Mouse (Mus musculus) testis, postnatal 10 days (tissue): Measurements from ENCODE around the gene Eif4enif1.
"Not testable (repeated sequence)": the region's sequence is repeated elsewhere in the genome, so short reads cannot be mapped to it uniquely, and the experiment has no call there.

Experiments used
- DNase-seq: peaks from one replicate; pipeline ENCODE4 v3.0.0; 2021; ENCODE audit warnings: low spot score

Gene Eif4enif1

GRCm38 (mm10) chr11:3181250-3181649 lies 20.9 kb upstream of the Eif4enif1 start:
- peak; percentile 90 for DNase-seq

DNA sequence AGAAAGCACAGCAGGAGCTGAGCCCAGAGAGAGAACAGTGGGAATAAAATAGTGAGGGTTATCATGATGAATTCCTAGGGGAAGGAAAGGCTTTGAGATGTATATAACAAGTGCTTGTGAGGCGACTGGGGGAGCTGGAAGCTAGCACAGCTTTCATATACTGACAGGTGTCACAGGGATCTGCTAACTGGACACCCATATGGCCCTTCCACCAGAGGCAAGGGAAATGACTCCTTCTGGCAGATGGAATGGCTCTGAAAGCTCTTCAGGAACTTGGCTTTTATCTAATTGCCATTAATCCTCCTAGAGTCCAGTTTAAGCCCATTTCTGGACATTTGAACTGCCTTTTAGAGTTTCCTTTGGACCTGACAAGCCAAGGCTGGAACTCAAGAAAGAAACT lies 20.2 kb upstream of the Eif4enif1 start:
- not testable (repeated sequence) for DNase-seq

GRCm38 (mm10) chr11:3182707-3183106 lies 19.5 kb upstream of the Eif4enif1 start:
- peak; percentile 52 for DNase-seq

- DNase-seq = no peak
These were observed 8.8 kb upstream of the Eif4enif1 start, which contains the start of gene Sfi1 for GRCm38 (mm10) chr11:3193363-3193762. Gene Sfi1, minus strand, starts transcription at chr11:3193463.

GRCm38 (mm10) chr11:3200636-3201035 lies 1.6 kb upstream of the Eif4enif1 start:
- not testable (repeated sequence) for DNase-seq

DNA sequence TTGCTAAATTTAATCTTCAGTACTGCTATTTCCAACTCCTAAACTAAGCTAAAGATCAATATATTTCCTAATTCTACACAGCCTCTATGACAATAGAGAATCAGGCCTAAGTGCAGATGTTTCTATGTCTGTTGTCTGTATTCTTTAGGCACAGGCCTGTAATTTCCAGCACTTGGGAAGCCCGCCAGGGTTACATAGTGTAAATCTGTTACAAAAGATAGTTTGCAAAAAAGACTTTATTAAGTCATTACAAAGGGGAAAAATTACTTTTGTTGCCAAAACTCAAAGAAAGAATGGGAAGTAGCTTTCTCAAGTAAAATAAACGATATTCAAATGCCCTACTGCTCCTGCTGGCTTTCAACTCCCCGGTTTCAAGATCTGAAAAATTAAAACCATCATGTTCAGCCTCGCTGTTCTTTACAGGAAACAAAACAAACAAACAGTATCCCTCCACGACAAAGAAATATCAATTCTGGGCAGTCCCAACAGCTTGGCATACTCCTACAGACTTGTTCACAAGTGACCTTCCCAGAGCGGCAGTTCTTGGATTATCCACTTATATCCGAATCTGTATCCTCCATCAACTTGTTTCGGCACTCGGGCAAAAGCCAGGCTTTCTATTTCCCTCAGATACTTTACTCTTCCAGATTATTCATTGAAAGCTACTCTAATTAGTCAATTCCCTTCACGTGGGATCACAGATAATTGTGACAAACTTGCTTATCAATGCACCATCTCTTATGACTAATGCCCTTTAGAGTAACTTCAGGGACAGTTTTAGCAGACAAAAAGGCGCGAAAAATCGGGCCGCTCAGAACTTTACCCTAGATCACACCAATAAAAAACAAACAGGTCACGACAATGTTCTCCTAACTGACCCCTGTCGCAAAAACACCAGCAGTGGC lies 614 bp upstream of the Eif4enif1 start:
- peak; percentile 64 for DNase-seq

- DNase-seq = peak; percentile 74
These were observed 719 bp downstream of the Eif4enif1 start for GRCm38 (mm10) chr11:3202781-3203441.

DNA sequence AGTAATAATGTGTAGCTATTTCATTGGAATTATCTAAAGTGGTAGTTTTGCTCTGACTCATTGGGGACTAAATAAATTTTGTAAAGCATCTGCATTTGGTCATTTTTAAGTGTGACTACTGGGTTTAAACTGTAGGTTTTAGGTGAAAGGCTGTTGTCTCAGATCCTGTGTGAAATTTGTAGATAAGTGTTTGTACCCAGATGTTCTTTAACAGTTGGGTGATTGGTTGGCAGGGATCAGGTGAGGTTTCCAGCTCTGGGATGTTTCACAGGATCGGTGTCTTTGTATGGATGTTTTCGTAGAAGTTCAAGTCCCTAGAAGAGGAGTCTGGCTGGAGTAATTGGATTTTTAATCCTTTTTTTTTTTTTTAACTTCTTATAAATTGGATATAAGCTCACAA lies 1.6 kb downstream of the Eif4enif1 start:
- no peak for DNase-seq

- no peak for DNase-seq
These were observed 3.0 kb downstream of the Eif4enif1 start for GRCm38 (mm10) chr11:3205207-3205606.

- no peak for DNase-seq
These were observed 4.6 kb downstream of the Eif4enif1 start for GRCm38 (mm10) chr11:3206783-3207182.

- DNase-seq = no peak
These were observed 10.3 kb downstream of the Eif4enif1 start for GRCm38 (mm10) chr11:3212526-3212925.

- DNase-seq = no peak
These were observed 20.9 kb downstream of the Eif4enif1 start for GRCm38 (mm10) chr11:3223105-3223504.

- DNase-seq = no peak
These were observed 24.9 kb downstream of the Eif4enif1 start for GRCm38 (mm10) chr11:3227113-3227512.

DNA sequence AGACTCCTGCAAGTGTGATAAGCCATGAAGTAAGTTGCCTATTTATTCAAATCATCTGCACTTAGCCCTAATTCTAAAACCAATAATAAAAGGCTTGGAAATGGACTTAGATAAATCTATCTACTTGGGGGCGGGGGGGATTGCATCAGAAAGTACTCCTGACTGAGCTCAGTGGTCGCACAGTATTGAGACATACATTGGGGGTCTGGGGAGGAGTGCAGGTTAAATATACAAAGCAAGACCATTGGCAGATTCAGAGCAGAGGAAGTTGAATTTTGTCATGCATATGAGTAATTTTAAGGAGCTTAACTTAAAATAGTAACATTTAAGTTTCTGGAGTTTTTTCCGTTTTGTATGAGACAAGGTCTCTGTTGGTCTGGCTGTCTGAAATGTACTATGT lies 30.1 kb downstream of the Eif4enif1 start:
- no peak for DNase-seq

- no peak for DNase-seq
These were observed 31.5 kb downstream of the Eif4enif1 start for GRCm38 (mm10) chr11:3233704-3234103.

DNA sequence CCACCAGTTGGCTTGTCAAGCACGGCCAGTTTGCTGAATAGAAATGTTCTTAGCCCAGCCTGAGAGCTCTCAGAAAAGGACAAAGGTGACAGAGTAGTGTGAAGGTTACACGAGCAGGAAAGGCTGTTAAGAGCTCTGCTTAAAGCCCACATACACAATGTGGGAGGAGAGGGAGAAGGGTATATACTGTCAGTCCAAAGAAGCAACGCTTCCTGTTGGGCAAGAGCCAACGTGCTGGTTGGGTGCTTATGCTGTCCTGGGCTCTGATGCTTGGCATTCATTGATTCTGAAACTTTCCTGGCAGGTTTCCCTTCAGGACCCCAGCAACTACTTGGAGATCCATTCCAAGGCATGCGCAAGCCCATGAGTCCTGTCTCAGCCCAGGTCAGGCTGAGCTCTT lies 33.1 kb downstream of the Eif4enif1 start:
- DNase-seq = no peak

- DNase-seq = no peak
These were observed 40.2 kb downstream of the Eif4enif1 start for GRCm38 (mm10) chr11:3242395-3242794.

- no peak for DNase-seq
These were observed 41.6 kb downstream of the Eif4enif1 start for GRCm38 (mm10) chr11:3243771-3244170.

GRCm38 (mm10) chr11:3247387-3247786 lies 45.2 kb downstream of the Eif4enif1 start:
- DNase-seq = no peak

DNA sequence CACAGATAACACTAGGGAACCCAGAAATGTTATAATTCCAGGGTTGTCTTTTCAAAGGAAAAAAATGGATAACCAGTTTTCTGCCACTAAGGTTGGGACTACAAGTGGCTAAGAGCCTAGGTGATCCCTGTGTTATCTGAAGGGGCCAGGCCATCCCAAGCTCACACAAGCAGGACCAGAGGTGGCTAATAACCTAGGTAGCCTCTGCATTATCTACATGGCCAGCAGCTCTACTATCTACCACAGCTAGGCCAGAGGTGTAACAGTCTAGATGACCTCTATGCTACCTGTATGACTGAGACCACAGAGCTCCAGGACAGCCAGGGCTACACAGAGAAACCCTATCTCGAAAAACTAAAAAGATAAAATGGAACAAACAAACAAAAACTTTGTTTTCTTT lies 57.3 kb downstream of the Eif4enif1 start:
- DNase-seq = no peak

GRCm38 (mm10) chr11:3265291-3266078 lies 63.3 kb downstream of the Eif4enif1 start:
- no peak for DNase-seq

DNA sequence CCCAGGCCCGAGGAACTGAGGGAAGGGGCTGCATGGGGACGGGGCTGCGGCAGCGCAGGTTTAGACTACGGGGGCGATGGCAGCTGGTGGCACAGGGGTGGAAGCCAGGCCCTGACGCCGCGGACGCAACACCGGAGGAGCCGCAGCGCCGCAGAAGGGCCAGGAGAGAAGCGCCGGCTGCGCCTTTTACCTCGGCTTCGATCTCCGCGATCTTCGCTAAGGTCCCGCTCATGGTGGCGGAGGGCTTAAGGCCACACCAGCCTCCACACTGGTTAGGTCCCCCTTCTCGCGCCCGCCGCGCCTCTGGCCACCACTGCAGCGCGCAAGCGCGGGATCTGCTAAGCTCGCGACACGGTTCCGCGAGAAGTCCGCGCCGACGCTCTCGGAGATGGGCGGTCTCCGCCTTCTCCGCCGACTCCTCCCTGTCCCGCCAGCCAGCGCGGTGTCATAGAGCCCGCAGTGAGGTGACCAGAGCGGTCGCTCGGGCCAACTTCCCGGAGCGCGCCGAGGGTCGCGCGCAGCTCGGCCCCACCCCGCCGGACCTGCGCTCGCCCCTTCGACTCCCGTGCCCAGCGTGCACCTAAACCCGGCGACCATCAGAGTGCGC lies 64.0 kb downstream of the Eif4enif1 start, which contains the start of gene Drg1:
Gene Drg1, minus strand, starts transcription at position 337 of the 607 bp plus-strand sequence.
- DNase-seq = peak; percentile 95
